Mouse (Mus musculus) heart, embryonic 13.5 days (tissue): ENCODE measurements at regions not wholly inside any gene's neighbourhood (a gene's known extent, or its start where the extent isn't known, plus 50 kb on each side); places are given as distances from the start of the nearest gene placed in this dataset.

Experiments
- ATAC-seq: fragments of 200-750 bp; cut with Nextera tagmentation; 2 replicates; pipeline ENCODE4 v1.8.0; 2017; ENCODE audit warnings: moderate TSS enrichment; ENCODE audit not compliant: insufficient number of reproducible peaks, low FRiP score, low TSS enrichment; ENCODE audit errors: extremely low read depth
- H3K27ac ChIP-seq: fragments of 300-500 bp; sonication (generic); replicated peaks from 2 replicates; pipeline ENCODE4 v1.5.1; 2015; ENCODE audit warnings: moderate library complexity, mild to moderate bottlenecking, inconsistent platforms
- H3K27me3 ChIP-seq: fragments of 300-500 bp; sonication (generic); replicated peaks from 2 replicates; pipeline ENCODE4 v1.6.1; 2015; ENCODE audit warnings: mild to moderate bottlenecking, inconsistent platforms
- H3K36me3 ChIP-seq: fragments of 300-500 bp; sonication (generic); 2 replicates; pipeline ENCODE4 v1.6.1; 2015; ENCODE audit warnings: mild to moderate bottlenecking, inconsistent platforms
- H3K4me1 ChIP-seq: fragments of 300-500 bp; sonication (generic); 2 replicates; pipeline ENCODE4 v1.6.1; 2015; ENCODE audit warnings: inconsistent platforms
- H3K4me2 ChIP-seq: fragments of 300-500 bp; sonication (generic); 2 replicates; pipeline ENCODE4 v1.6.1; 2015; ENCODE audit warnings: inconsistent platforms, mild to moderate bottlenecking, moderate library complexity
- H3K4me3 ChIP-seq: fragments of 300-500 bp; sonication (generic); 2 replicates; pipeline ENCODE4 v1.5.1; 2015; ENCODE audit warnings: moderate library complexity, mild to moderate bottlenecking, inconsistent platforms
- H3K9ac ChIP-seq: fragments of 300-500 bp; sonication (generic); 2 replicates; pipeline ENCODE4 v1.6.1; 2015; ENCODE audit warnings: inconsistent platforms, mild to moderate bottlenecking, moderate library complexity
- H3K9me3 ChIP-seq: fragments of 300-500 bp; sonication (generic); 2 replicates; pipeline ENCODE4 v1.6.1; 2016; ENCODE audit warnings: inconsistent platforms
- WGBS: fragments of 180-500 bp; shearing (Covaris S2); methylation state at CpG from one replicate; pipeline ENCODE4 v1.1.7; 2015; ENCODE audit warnings: mixed read lengths; 5-methylcytosine and 5-hydroxymethylcytosine counted together

GRCm38 (mm10) chr19:14123348-14124113, 210.2 kb downstream of the Olfr1505 start:
- ATAC-seq, result no peak
- Histone ChIP-seq H3K4me2 (peak overlapping the region; percentile 31), H3K4me1 (peaks cover 4% of the 10 kb centered on the region), H3K27ac (no peak overlapping the region), H3K9ac (no peak overlapping the region), H3K36me3 (no peaks in the 10 kb centered on the region), H3K4me3 (no peak overlapping the region), H3K27me3 (peaks cover 35% of the 10 kb centered on the region), H3K9me3 (no peaks in the 10 kb centered on the region)
- 15% methylated on average over 8 of the region's 8 CpGs for WGBS

GRCm38 (mm10) chr19:14124250-14124827, 211.0 kb downstream of the Olfr1505 start:
- Histone ChIP-seq H3K27me3 (peaks cover 38% of the 10 kb centered on the region), H3K4me2 (no peak overlapping the region), H3K36me3 (no peaks in the 10 kb centered on the region), H3K4me3 (no peak overlapping the region), H3K27ac (no peak overlapping the region), H3K9me3 (no peaks in the 10 kb centered on the region), H3K9ac (no peak overlapping the region), H3K4me1 (peaks cover 4% of the 10 kb centered on the region)
- WGBS, result 34% methylated on average over 5 of the region's 5 CpGs
- no peak for ATAC-seq

GRCm38 (mm10) chr19:14124986-14125385, 211.7 kb downstream of the Olfr1505 start:
- Histone ChIP-seq H3K4me3 (no peak overlapping the region), H3K9me3 (no peaks in the 10 kb centered on the region), H3K4me2 (no peak overlapping the region), H3K27ac (no peak overlapping the region), H3K4me1 (peaks cover 4% of the 10 kb centered on the region), H3K27me3 (peaks cover 38% of the 10 kb centered on the region), H3K36me3 (no peaks in the 10 kb centered on the region), H3K9ac (no peak overlapping the region)
- ATAC-seq, result no peak
- WGBS, result 73% methylated on average over 5 of the region's 5 CpGs

- Histone ChIP-seq H3K9me3 (no peaks in the 10 kb centered on the region), H3K27ac (no peak overlapping the region), H3K4me1 (peaks cover 3% of the 10 kb centered on the region), H3K4me2 (no peak overlapping the region), H3K9ac (no peak overlapping the region), H3K36me3 (no peaks in the 10 kb centered on the region), H3K4me3 (no peak overlapping the region), H3K27me3 (peaks cover 23% of the 10 kb centered on the region)
- 57% methylated on average over 8 of the region's 8 CpGs for WGBS
- no peak for ATAC-seq
Measured at GRCm38 (mm10) chr19:14128397-14129209, 215.3 kb downstream of the Olfr1505 start.

- ATAC-seq, result no peak
- 61% methylated on average over 3 of the region's 3 CpGs for WGBS
- H3K27ac ChIP-seq, result no peak overlapping the region
- no peak overlapping the region for H3K9ac ChIP-seq
- H3K4me1 ChIP-seq, result no peaks in the 10 kb centered on the region
- H3K27me3 ChIP-seq, result peaks cover 76% of the 10 kb centered on the region
- no peaks in the 10 kb centered on the region for H3K36me3 ChIP-seq
- H3K9me3 ChIP-seq, result no peaks in the 10 kb centered on the region
- H3K4me2 ChIP-seq, result no peak overlapping the region
- no peak overlapping the region for H3K4me3 ChIP-seq
Measured at GRCm38 (mm10) chr19:14161217-14161616, 247.9 kb downstream of the Olfr1505 start.

- 59% methylated on average over 4 of the region's 4 CpGs for WGBS
- Histone ChIP-seq H3K27me3 (peaks cover 78% of the 10 kb centered on the region), H3K27ac (no peak overlapping the region), H3K4me2 (no peak overlapping the region), H3K9ac (no peak overlapping the region), H3K36me3 (no peaks in the 10 kb centered on the region), H3K9me3 (no peaks in the 10 kb centered on the region), H3K4me3 (no peak overlapping the region), H3K4me1 (no peaks in the 10 kb centered on the region)
- ATAC-seq, result no peak
Measured at GRCm38 (mm10) chr19:14162773-14163172, 249.4 kb downstream of the Olfr1505 start.

GRCm38 (mm10) chr19:14165775-14166174, 252.4 kb downstream of the Olfr1505 start:
- Histone ChIP-seq H3K36me3 (no peaks in the 10 kb centered on the region), H3K27ac (no peak overlapping the region), H3K9me3 (no peaks in the 10 kb centered on the region), H3K27me3 (peaks cover 64% of the 10 kb centered on the region), H3K4me2 (no peak overlapping the region), H3K4me1 (no peaks in the 10 kb centered on the region), H3K4me3 (no peak overlapping the region), H3K9ac (no peak overlapping the region)
- 51% methylated on average over 2 of the region's 2 CpGs for WGBS
- no peak; the same call in 1 of the 2 replicates for ATAC-seq

GRCm38 (mm10) chr19:14180244-14180643, 266.9 kb downstream of the Olfr1505 start:
- Histone ChIP-seq H3K9me3 (no peaks in the 10 kb centered on the region), H3K27ac (no peak overlapping the region), H3K27me3 (peaks cover 60% of the 10 kb centered on the region), H3K4me1 (no peaks in the 10 kb centered on the region), H3K9ac (no peak overlapping the region), H3K4me2 (no peak overlapping the region), H3K4me3 (no peak overlapping the region), H3K36me3 (no peaks in the 10 kb centered on the region)
- WGBS, result 23% methylated on average over 4 of the region's 4 CpGs
- no peak for ATAC-seq

GRCm38 (mm10) chr19:14180956-14181355, 267.6 kb downstream of the Olfr1505 start:
- H3K27me3 ChIP-seq, result peaks cover 62% of the 10 kb centered on the region
- no peak overlapping the region for H3K4me2 ChIP-seq
- no peaks in the 10 kb centered on the region for H3K9me3 ChIP-seq
- no peak overlapping the region for H3K9ac ChIP-seq
- H3K4me3 ChIP-seq, result no peak overlapping the region
- H3K27ac ChIP-seq, result no peak overlapping the region
- 75% methylated on average over 3 of the region's 3 CpGs for WGBS
- no peak for ATAC-seq
- no peaks in the 10 kb centered on the region for H3K36me3 ChIP-seq
- no peaks in the 10 kb centered on the region for H3K4me1 ChIP-seq

- H3K9ac ChIP-seq, result no peak overlapping the region
- no peak for ATAC-seq
- no peaks in the 10 kb centered on the region for H3K9me3 ChIP-seq
- no peak overlapping the region for H3K4me2 ChIP-seq
- H3K27ac ChIP-seq, result no peak overlapping the region
- no peaks in the 10 kb centered on the region for H3K36me3 ChIP-seq
- WGBS, result 39% methylated on average over 6 of the region's 6 CpGs
- peaks cover 62% of the 10 kb centered on the region for H3K27me3 ChIP-seq
- no peaks in the 10 kb centered on the region for H3K4me1 ChIP-seq
- no peak overlapping the region for H3K4me3 ChIP-seq
Measured at GRCm38 (mm10) chr19:14181661-14182415, 268.5 kb downstream of the Olfr1505 start.

GRCm38 (mm10) chr19:14191820-14192219, 278.5 kb downstream of the Olfr1505 start:
- WGBS, result 82% methylated on average over 3 of the region's 3 CpGs
- H3K9ac ChIP-seq, result no peak overlapping the region
- H3K4me1 ChIP-seq, result no peaks in the 10 kb centered on the region
- ATAC-seq, result no peak
- H3K36me3 ChIP-seq, result no peaks in the 10 kb centered on the region
- peaks cover 6% of the 10 kb centered on the region for H3K27me3 ChIP-seq
- no peak overlapping the region for H3K27ac ChIP-seq
- no peak overlapping the region for H3K4me3 ChIP-seq
- H3K9me3 ChIP-seq, result no peaks in the 10 kb centered on the region
- H3K4me2 ChIP-seq, result no peak overlapping the region
